Mouse (Mus musculus): ENCODE measurements around the gene Luc7l3.

GRCm38 (mm10) chr11:94351094-94351493, 29.3 kb upstream of the Luc7l3 start:
- TF ChIP-seq CTCF (IDR thresholded peaks at IDR 0.05; ENCODE audit: control insufficient read depth, insufficient read depth, insufficient replicate concordance, low read depth, low read length) (no peak), POLR2A (IDR thresholded peaks at IDR 0.05; ENCODE audit: control insufficient read depth, low read depth, low read length) (no peak)

Data from testis, adult 2 months (tissue).